Mouse (Mus musculus): ENCODE results near the gene Stmnd1. TPM values are rescaled to one million over a fixed set of nuclear protein-coding genes. Genes with fewer than 3 reads are reported as not detected.

Stmnd1 gene
- polyA plus RNA-seq, 1 experiment from 2014 or later: 4.2 TPM

DNA sequence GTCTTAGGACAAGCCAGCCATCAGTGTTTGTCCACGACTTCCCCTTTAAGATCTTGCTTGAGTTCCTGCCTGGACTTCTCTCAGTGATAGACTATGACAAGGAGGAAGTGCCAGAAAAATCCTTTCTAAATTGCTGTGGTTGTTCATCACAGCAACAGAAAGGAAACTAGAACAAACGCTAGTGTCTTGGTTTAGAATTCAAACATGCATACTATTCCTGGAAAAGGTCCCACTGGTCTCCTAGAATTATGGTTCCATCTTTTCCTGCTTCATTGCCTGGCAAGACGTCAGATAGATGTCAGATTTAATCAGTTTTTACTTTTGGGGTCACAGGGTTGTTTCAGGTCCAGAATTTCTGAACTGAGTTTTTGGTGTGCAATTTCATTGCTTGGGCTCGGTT, 14.0 kb upstream of the Stmnd1 start:
- DNase-seq (ENCODE audit: low spot score) (no peak), ATAC-seq (no peak)
- H3K4me2 ChIP-seq (replicated peaks; ENCODE audit: low read depth, low read length): no peak overlapping the region
- 45% methylated on average over 4 of the region's 4 CpGs for WGBS
- no peaks in the 10 kb centered on the region for H3K27me3 ChIP-seq (replicated peaks; ENCODE audit: insufficient read depth, low read length)
- no peaks in the 10 kb centered on the region for H3K36me3 ChIP-seq (ENCODE audit: insufficient read depth, low read length)
- H3K9me3 ChIP-seq (ENCODE audit: low read length): no peaks in the 10 kb centered on the region
- H3K4me1 ChIP-seq (ENCODE audit: insufficient read depth, low read depth, low read length): no peaks in the 10 kb centered on the region
- no peak for TF ChIP-seq CTCF (IDR thresholded peaks at IDR 0.05)
- TF ChIP-seq EP300 (IDR thresholded peaks at IDR 0.05): no peak
- H3K27ac ChIP-seq (ENCODE audit: low read length): no peak overlapping the region
- no peak overlapping the region for H3K4me3 ChIP-seq (ENCODE audit: low read depth, low read length)
- H3K9ac ChIP-seq (replicated peaks; ENCODE audit: low read depth): no peak overlapping the region

DNA sequence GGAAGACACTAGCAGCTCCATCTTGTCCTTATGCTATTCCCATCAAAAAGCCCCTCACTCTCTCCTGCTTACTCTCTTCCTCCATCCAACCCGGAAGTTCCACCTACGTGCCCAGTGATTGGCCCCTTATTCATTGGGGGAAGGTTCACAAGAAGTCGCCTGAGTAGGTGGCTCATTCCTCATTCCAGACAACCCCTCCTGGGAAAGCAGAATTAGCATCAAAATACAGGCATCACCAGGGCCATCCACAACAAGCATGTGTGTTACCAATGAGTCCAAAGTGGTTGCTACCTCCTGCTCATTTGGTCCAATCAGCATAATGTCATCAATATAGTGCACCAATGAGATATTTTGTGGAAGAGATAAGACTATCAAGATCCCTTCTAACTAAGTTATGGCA, 12.3 kb upstream of the Stmnd1 start:
- no peak overlapping the region for H3K4me2 ChIP-seq (replicated peaks; ENCODE audit: low read depth, low read length)
- WGBS: 63% methylated on average over 3 of the region's 3 CpGs
- no peaks in the 10 kb centered on the region for H3K27me3 ChIP-seq (replicated peaks; ENCODE audit: insufficient read depth, low read length)
- no peaks in the 10 kb centered on the region for H3K4me1 ChIP-seq (ENCODE audit: insufficient read depth, low read depth, low read length)
- H3K4me3 ChIP-seq (ENCODE audit: low read depth, low read length): no peak overlapping the region
- no peak for TF ChIP-seq EP300 (IDR thresholded peaks at IDR 0.05)
- no peak for TF ChIP-seq CTCF (IDR thresholded peaks at IDR 0.05)
- ATAC-seq: no peak
- no peak overlapping the region for H3K27ac ChIP-seq (ENCODE audit: low read length)
- no peak overlapping the region for H3K9ac ChIP-seq (replicated peaks; ENCODE audit: low read depth)
- DNase-seq (ENCODE audit: low spot score): no peak
- H3K9me3 ChIP-seq (ENCODE audit: low read length): no peaks in the 10 kb centered on the region
- no peaks in the 10 kb centered on the region for H3K36me3 ChIP-seq (ENCODE audit: insufficient read depth, low read length)

DNA sequence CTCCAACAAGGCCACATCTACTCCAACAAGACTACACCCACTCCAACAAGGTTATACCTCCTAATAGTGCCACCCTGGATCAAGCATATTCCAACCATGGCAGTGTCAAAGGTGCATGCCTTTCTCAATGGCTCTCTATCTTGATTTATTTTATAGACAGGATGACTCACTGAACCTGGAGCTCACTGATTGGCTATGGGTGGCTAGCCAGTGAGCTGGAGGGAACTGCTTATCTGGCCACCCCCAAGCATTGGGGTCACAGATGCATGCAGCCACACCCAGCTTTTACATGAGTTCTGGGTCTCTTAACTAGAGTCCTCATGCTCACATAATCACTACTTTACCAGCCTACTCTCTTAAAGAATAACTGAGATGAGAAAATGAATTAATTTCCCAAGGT, 5.7 kb upstream of the Stmnd1 start:
- Histone ChIP-seq H3K4me1 (ENCODE audit: insufficient read depth, low read depth, low read length) (peaks cover 9% of the 10 kb centered on the region; the same call in 1 of the 2 replicates), H3K9me3 (ENCODE audit: low read length) (no peaks in the 10 kb centered on the region), H3K4me2 (replicated peaks; ENCODE audit: low read depth, low read length) (no peak overlapping the region), H3K4me3 (ENCODE audit: low read depth, low read length) (no peak overlapping the region), H3K27me3 (replicated peaks; ENCODE audit: insufficient read depth, low read length) (no peaks in the 10 kb centered on the region), H3K36me3 (ENCODE audit: insufficient read depth, low read length) (no peaks in the 10 kb centered on the region), H3K9ac (replicated peaks; ENCODE audit: low read depth) (no peak overlapping the region), H3K27ac (ENCODE audit: low read length) (no peak overlapping the region)
- ATAC-seq (no peak), DNase-seq (ENCODE audit: low spot score) (no peak)
- TF ChIP-seq CTCF (IDR thresholded peaks at IDR 0.05) (no peak), EP300 (IDR thresholded peaks at IDR 0.05) (no peak)

DNA sequence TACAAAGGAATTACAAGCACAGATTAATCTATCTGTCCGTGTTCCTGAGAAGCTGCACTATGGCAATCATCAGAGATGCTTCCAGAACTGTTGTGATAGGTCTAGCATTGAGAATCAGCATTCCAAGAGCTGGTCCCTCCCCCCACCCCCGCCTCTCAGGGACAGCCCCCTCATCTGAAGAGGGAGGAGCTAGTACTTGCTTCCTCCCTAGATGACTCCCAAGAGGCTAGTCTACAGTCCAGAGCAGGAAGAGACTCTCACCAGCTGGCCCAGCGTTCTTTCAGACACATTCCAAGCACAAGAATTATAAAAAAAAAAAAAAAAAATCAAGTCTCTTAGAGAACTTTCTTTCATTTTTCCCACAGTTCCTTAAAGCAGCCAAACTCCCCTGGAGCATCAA, 5.2 kb upstream of the Stmnd1 start:
- Histone ChIP-seq H3K9ac (replicated peaks; ENCODE audit: low read depth) (no peak overlapping the region), H3K4me3 (ENCODE audit: low read depth, low read length) (no peak overlapping the region), H3K27ac (ENCODE audit: low read length) (peak overlapping the region; percentile 8; the same call in 1 of the 2 replicates), H3K4me1 (ENCODE audit: insufficient read depth, low read depth, low read length) (peaks cover 9% of the 10 kb centered on the region; the same call in 1 of the 2 replicates), H3K9me3 (ENCODE audit: low read length) (no peaks in the 10 kb centered on the region), H3K4me2 (replicated peaks; ENCODE audit: low read depth, low read length) (no peak overlapping the region), H3K36me3 (ENCODE audit: insufficient read depth, low read length) (no peaks in the 10 kb centered on the region), H3K27me3 (replicated peaks; ENCODE audit: insufficient read depth, low read length) (no peaks in the 10 kb centered on the region)
- TF ChIP-seq CTCF (IDR thresholded peaks at IDR 0.05) (no peak), EP300 (IDR thresholded peaks at IDR 0.05) (no peak)
- ATAC-seq (peak; percentile 78), DNase-seq (ENCODE audit: low spot score) (peak; percentile 73)
- 31% methylated on average over 3 of the region's 3 CpGs for WGBS

DNA sequence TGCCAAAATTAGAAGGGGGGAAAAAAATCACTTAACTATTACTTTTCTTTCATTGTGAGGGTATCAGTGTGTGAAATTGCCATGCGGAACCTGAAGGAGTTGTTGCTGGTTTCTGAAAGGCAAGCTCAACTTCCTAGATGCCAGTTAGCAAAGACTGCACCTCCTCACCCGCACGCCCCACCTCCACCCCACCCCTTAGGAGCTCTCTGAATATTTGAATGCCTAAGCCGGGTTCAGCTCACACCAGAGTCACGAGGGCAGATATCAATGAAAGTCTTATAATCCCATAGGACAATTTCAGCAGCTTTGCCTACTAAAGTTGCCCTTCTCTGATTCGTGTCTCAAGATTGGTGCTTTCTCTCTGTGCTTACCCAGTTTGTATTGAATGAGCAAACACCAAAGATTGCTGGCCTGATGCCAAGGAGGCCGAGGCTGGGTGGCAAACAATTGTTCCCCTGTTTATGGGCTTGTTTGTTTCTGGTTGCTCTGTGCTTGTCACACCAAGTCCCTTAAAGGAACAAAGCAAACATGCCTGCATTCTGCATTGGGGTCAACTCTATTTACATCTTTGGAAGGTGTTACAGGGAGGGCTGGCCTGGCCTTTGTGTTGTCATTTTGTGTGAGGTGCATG, 4.6 kb upstream of the Stmnd1 start:
- Histone ChIP-seq H3K27ac (ENCODE audit: low read length) (peak overlapping the region; percentile 8; the same call in 1 of the 2 replicates), H3K4me1 (ENCODE audit: insufficient read depth, low read depth, low read length) (peaks cover 9% of the 10 kb centered on the region; the same call in 1 of the 2 replicates), H3K36me3 (ENCODE audit: insufficient read depth, low read length) (no peaks in the 10 kb centered on the region), H3K9me3 (ENCODE audit: low read length) (no peaks in the 10 kb centered on the region), H3K27me3 (replicated peaks; ENCODE audit: insufficient read depth, low read length) (no peaks in the 10 kb centered on the region), H3K4me2 (replicated peaks; ENCODE audit: low read depth, low read length) (no peak overlapping the region), H3K9ac (replicated peaks; ENCODE audit: low read depth) (no peak overlapping the region), H3K4me3 (ENCODE audit: low read depth, low read length) (no peak overlapping the region)
- no peak for TF ChIP-seq EP300 (IDR thresholded peaks at IDR 0.05)
- no peak for TF ChIP-seq CTCF (IDR thresholded peaks at IDR 0.05)
- WGBS: 28% methylated on average over 7 of the region's 7 CpGs
- peak; percentile 22; the same call in 1 of the 2 replicates for ATAC-seq
- peak; percentile 45 for DNase-seq (ENCODE audit: low spot score)

DNA sequence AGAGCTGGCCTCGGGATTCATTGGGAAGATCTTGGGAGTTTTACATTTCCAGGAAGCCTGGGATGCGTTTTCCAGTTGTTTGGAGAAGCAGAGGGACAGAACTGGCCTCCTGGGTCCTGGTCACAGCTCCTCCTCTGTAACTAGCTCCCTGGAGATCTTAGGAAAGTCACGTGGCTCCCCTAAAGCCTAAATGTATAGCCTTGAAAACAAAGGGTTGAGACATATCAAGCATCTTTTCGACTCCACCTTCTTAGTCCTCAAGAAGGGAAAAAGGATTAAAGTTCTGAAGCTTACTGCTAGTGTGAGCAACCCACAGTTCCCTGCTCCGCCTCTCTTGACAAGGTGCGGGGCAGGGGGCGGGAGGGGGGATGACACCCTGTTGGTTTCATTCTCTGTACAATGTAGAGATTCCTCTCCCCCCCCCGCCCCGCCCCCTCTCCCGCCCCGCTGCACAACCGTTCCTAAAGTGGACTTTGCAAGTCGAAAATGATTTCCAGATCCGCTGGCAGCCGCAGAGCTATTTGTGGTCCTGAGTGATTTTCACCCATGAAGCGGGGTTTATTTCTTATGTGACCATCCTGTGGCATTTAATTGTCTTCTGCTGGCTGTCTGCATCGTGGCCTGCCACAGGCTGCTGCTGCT, 589 bp upstream of the Stmnd1 start:
- no peaks in the 10 kb centered on the region for H3K36me3 ChIP-seq (ENCODE audit: insufficient read depth, low read length)
- H3K4me3 ChIP-seq (ENCODE audit: low read depth, low read length): no peak overlapping the region
- H3K9me3 ChIP-seq (ENCODE audit: low read length): no peaks in the 10 kb centered on the region
- DNase-seq (ENCODE audit: low spot score) (no peak), ATAC-seq (no peak)
- H3K9ac ChIP-seq (replicated peaks; ENCODE audit: low read depth): no peak overlapping the region
- H3K27ac ChIP-seq (ENCODE audit: low read length): peak overlapping the region; percentile 20; the same call in 1 of the 2 replicates
- 8% methylated on average over 15 of the region's 17 CpGs for WGBS
- H3K27me3 ChIP-seq (replicated peaks; ENCODE audit: insufficient read depth, low read length): no peaks in the 10 kb centered on the region
- peak overlapping the region; percentile 23 for H3K4me2 ChIP-seq (replicated peaks; ENCODE audit: low read depth, low read length)
- no peak for TF ChIP-seq CTCF (IDR thresholded peaks at IDR 0.05)
- no peak for TF ChIP-seq EP300 (IDR thresholded peaks at IDR 0.05)
- H3K4me1 ChIP-seq (ENCODE audit: insufficient read depth, low read depth, low read length): peaks cover 6% of the 10 kb centered on the region; the same call in 1 of the 2 replicates
